Mouse (Mus musculus) hindbrain, embryonic 10.5 days (tissue): ENCODE results near the gene Tmod1. TPM values are rescaled to one million over a fixed set of nuclear protein-coding genes. Genes with fewer than 3 reads are reported as not detected.

Experiments used
- DNase-seq: peaks from one replicate; pipeline ENCODE4 v3.0.0-alpha.2; 2017; ENCODE audit warnings: low spot score
- H3K27ac ChIP-seq: fragments of 300-500 bp; sonication (generic); 2 replicates; pipeline ENCODE4 v1.5.1; 2016; ENCODE audit warnings: mild to moderate bottlenecking, moderate library complexity
- H3K27me3 ChIP-seq: fragments of 300-500 bp; sonication (generic); 2 replicates; pipeline ENCODE4 v1.6.1; 2016; ENCODE audit warnings: mild to moderate bottlenecking; ENCODE audit not compliant: poor library complexity, insufficient read depth, severe bottlenecking
- H3K36me3 ChIP-seq: fragments of 300-500 bp; sonication (generic); 2 replicates; pipeline ENCODE4 v1.6.1; 2016; ENCODE audit warnings: mild to moderate bottlenecking, moderate library complexity
- H3K4me1 ChIP-seq: fragments of 300-500 bp; sonication (generic); replicated peaks from 2 replicates; pipeline ENCODE4 v1.6.1; 2016; ENCODE audit warnings: mild to moderate bottlenecking
- H3K4me3 ChIP-seq: fragments of 300-500 bp; sonication (generic); 2 replicates; pipeline ENCODE4 v1.5.1; 2016; ENCODE audit warnings: mild to moderate bottlenecking, moderate library complexity
- H3K9me3 ChIP-seq: fragments of 300-500 bp; sonication (generic); 2 replicates; pipeline ENCODE4 v1.6.1; 2016; ENCODE audit warnings: mild to moderate bottlenecking, moderate library complexity
- WGBS: fragments of 180-500 bp; shearing (Covaris S2); methylation state at CpG from one replicate; pipeline ENCODE4 v1.1.7; 2016; 5-methylcytosine and 5-hydroxymethylcytosine counted together
- polyA plus RNA-seq: library from polyadenylated mRNA; unstranded; fragments of >200 nt; fragmentation: Nextera tagmentation; extraction: Ambion mirVana; gene quantifications from 2 replicates; pipeline ENCODE4 v1.2.1, GENCODE M21; 2016

Gene Tmod1
- polyA plus RNA-seq = 2.9 and 3.4 TPM in 2 replicates

- DNase-seq = peak; percentile 48
- Histone ChIP-seq H3K4me3 (peak within 1 kb of the TSS; percentile 74), H3K27me3 (peaks cover 54% of the 10 kb centered on the region), H3K9me3 (no peaks in the 10 kb centered on the region), H3K27ac (peak within 1 kb of the TSS; percentile 82), H3K36me3 (no peaks in the 10 kb centered on the region), H3K4me1 (peaks cover 43% of the 10 kb centered on the region)
- WGBS = under 1% methylated on average over 72 of the region's 72 CpGs
Measured at GRCm38 (mm10) chr4:46038892-46039751, at the start of gene Tmod1. Gene Tmod1 (plus strand): TSS chr4:46038935.

- no peak for DNase-seq
- Histone ChIP-seq H3K27ac (no peak overlapping the region), H3K4me1 (peaks cover 6% of the 10 kb centered on the region; the same call in 1 of the 2 replicates), H3K36me3 (no peaks in the 10 kb centered on the region), H3K4me3 (no peak overlapping the region), H3K9me3 (no peaks in the 10 kb centered on the region), H3K27me3 (no peaks in the 10 kb centered on the region)
- 78% methylated on average over 6 of the region's 6 CpGs for WGBS
Measured at GRCm38 (mm10) chr4:45990427-45991135, 48.2 kb upstream of the Tmod1 start.

- no peak for DNase-seq
- Histone ChIP-seq H3K4me3 (no peak overlapping the region), H3K36me3 (no peaks in the 10 kb centered on the region), H3K9me3 (no peaks in the 10 kb centered on the region), H3K27ac (no peak overlapping the region), H3K27me3 (no peaks in the 10 kb centered on the region), H3K4me1 (no peaks in the 10 kb centered on the region)
- 88% methylated on average over 4 of the region's 4 CpGs for whole genome bisulfite sequencing
Measured at GRCm38 (mm10) chr4:45998536-45998935, 40.2 kb upstream of the Tmod1 start.

GRCm38 (mm10) chr4:46008142-46008793, 30.5 kb upstream of the Tmod1 start:
- Histone ChIP-seq H3K36me3 (no peaks in the 10 kb centered on the region), H3K9me3 (no peaks in the 10 kb centered on the region), H3K27me3 (no peaks in the 10 kb centered on the region), H3K4me3 (no peak overlapping the region), H3K27ac (no peak overlapping the region), H3K4me1 (no peaks in the 10 kb centered on the region)
- no peak for DNase-seq
- 87% methylated on average over 5 of the region's 5 CpGs for WGBS

GRCm38 (mm10) chr4:46011698-46012097, 27.0 kb upstream of the Tmod1 start:
- H3K27ac ChIP-seq = no peak overlapping the region
- no peaks in the 10 kb centered on the region for H3K36me3 ChIP-seq
- 94% methylated on average over 2 of the region's 2 CpGs for WGBS
- no peak overlapping the region for H3K4me3 ChIP-seq
- no peaks in the 10 kb centered on the region for H3K9me3 ChIP-seq
- H3K4me1 ChIP-seq = no peaks in the 10 kb centered on the region
- no peaks in the 10 kb centered on the region for H3K27me3 ChIP-seq
- DNase-seq = no peak

GRCm38 (mm10) chr4:46015605-46016004, 23.1 kb upstream of the Tmod1 start:
- H3K27me3 ChIP-seq = no peaks in the 10 kb centered on the region
- no peaks in the 10 kb centered on the region for H3K9me3 ChIP-seq
- H3K36me3 ChIP-seq = no peaks in the 10 kb centered on the region
- 89% methylated on average over 1 of the region's 1 CpGs for WGBS
- no peak for DNase-seq
- H3K4me1 ChIP-seq = no peaks in the 10 kb centered on the region
- no peak overlapping the region for H3K27ac ChIP-seq
- no peak overlapping the region for H3K4me3 ChIP-seq

- Histone ChIP-seq H3K27me3 (no peaks in the 10 kb centered on the region; the same call in 1 of the 2 replicates), H3K27ac (no peak overlapping the region), H3K36me3 (no peaks in the 10 kb centered on the region), H3K9me3 (no peaks in the 10 kb centered on the region), H3K4me3 (no peak overlapping the region), H3K4me1 (0 out of 2 replicates have a peak, but pooled peaks cover 4% of the 10 kb centered on the region)
- no peak for DNase-seq
- 70% methylated on average over 3 of the region's 3 CpGs for whole genome bisulfite sequencing
Measured at GRCm38 (mm10) chr4:46023021-46023481, 15.7 kb upstream of the Tmod1 start.

- 41% methylated on average over 7 of the region's 7 CpGs for WGBS
- DNase-seq = peak; percentile 50
- Histone ChIP-seq H3K36me3 (no peaks in the 10 kb centered on the region), H3K4me3 (no peak overlapping the region), H3K9me3 (no peaks in the 10 kb centered on the region), H3K27me3 (no peaks in the 10 kb centered on the region; the same call in 1 of the 2 replicates), H3K27ac (no peak overlapping the region), H3K4me1 (0 out of 2 replicates have a peak, but pooled peaks cover 4% of the 10 kb centered on the region)
Measured at GRCm38 (mm10) chr4:46025893-46026292, 12.8 kb upstream of the Tmod1 start.

- no peaks in the 10 kb centered on the region for H3K36me3 ChIP-seq
- WGBS = 80% methylated on average over 6 of the region's 6 CpGs
- no peaks in the 10 kb centered on the region; the same call in 1 of the 2 replicates for H3K27me3 ChIP-seq
- H3K4me1 ChIP-seq = peaks cover 7% of the 10 kb centered on the region; the same call in 1 of the 2 replicates
- H3K4me3 ChIP-seq = no peak overlapping the region
- DNase-seq = no peak
- H3K9me3 ChIP-seq = no peaks in the 10 kb centered on the region
- no peak overlapping the region for H3K27ac ChIP-seq
Measured at GRCm38 (mm10) chr4:46028224-46028623, 10.5 kb upstream of the Tmod1 start.

GRCm38 (mm10) chr4:46028781-46029180, 10.0 kb upstream of the Tmod1 start:
- Histone ChIP-seq H3K36me3 (no peaks in the 10 kb centered on the region), H3K4me3 (no peak overlapping the region), H3K27me3 (no peaks in the 10 kb centered on the region; the same call in 1 of the 2 replicates), H3K27ac (no peak overlapping the region), H3K4me1 (peaks cover 7% of the 10 kb centered on the region; the same call in 1 of the 2 replicates), H3K9me3 (no peaks in the 10 kb centered on the region)
- no peak for DNase-seq
- WGBS = 87% methylated on average over 4 of the region's 4 CpGs

- DNase-seq = peak; percentile 29
Measured at GRCm38 (mm10) chr4:46029552-46029951, 9.2 kb upstream of the Tmod1 start.

GRCm38 (mm10) chr4:46032448-46032847, 6.3 kb upstream of the Tmod1 start:
- no peaks in the 10 kb centered on the region for H3K9me3 ChIP-seq
- no peak overlapping the region for H3K4me3 ChIP-seq
- H3K4me1 ChIP-seq = peaks cover 3% of the 10 kb centered on the region; the same call in 1 of the 2 replicates
- WGBS = 61% methylated on average over 9 of the region's 9 CpGs
- peaks cover 10% of the 10 kb centered on the region for H3K27me3 ChIP-seq
- no peak for DNase-seq
- no peaks in the 10 kb centered on the region for H3K36me3 ChIP-seq
- no peak overlapping the region for H3K27ac ChIP-seq

More at GRCm38 (mm10) chr4:46029552-46029951, 9.2 kb upstream of the Tmod1 start:
- Histone ChIP-seq H3K36me3 (no peaks in the 10 kb centered on the region), H3K27me3 (no peaks in the 10 kb centered on the region; the same call in 1 of the 2 replicates), H3K27ac (no peak overlapping the region), H3K4me3 (no peak overlapping the region), H3K9me3 (no peaks in the 10 kb centered on the region), H3K4me1 (peaks cover 7% of the 10 kb centered on the region; the same call in 1 of the 2 replicates)
- WGBS = 45% methylated on average over 9 of the region's 9 CpGs
